Mouse (Mus musculus) c-Kit-positive CD71-negative TER-119-negative erythroid progenitor cells, embryonic 14.5 days (primary cell): ENCODE results near the gene Tnni3.

Experiments
- DNase-seq: peaks from one replicate; pipeline ENCODE4 v3.0.0-alpha.2; 2013; ENCODE audit warnings: low read depth

Tnni3 gene

GRCm38 (mm10) chr7:4521231-4522003 lies 2.6 kb downstream of the Tnni3 start:
- no peak for DNase-seq

GRCm38 (mm10) chr7:4518487-4518886 lies 5.5 kb downstream of the Tnni3 start:
- no peak for DNase-seq

GRCm38 (mm10) chr7:4516332-4517050 lies 7.5 kb downstream of the Tnni3 start, which contains the start of gene Tnnt1:
TSS of gene Tnnt1 (minus strand) at chr7:4516382.
- no peak for DNase-seq

- DNase-seq: no peak
These were observed 8.2 kb downstream of the Tnni3 start for GRCm38 (mm10) chr7:4515853-4516252.

- DNase-seq: no peak
These were observed 10.0 kb downstream of the Tnni3 start for GRCm38 (mm10) chr7:4513829-4514712.

- no peak for DNase-seq
These were observed 10.8 kb downstream of the Tnni3 start for GRCm38 (mm10) chr7:4513236-4513635.

- DNase-seq: no peak
These were observed 12.4 kb downstream of the Tnni3 start for GRCm38 (mm10) chr7:4511489-4512224.

GRCm38 (mm10) chr7:4509863-4510608 lies 14.0 kb downstream of the Tnni3 start:
- no peak for DNase-seq

- no peak for DNase-seq
These were observed 15.3 kb downstream of the Tnni3 start for GRCm38 (mm10) chr7:4508739-4509116.

GRCm38 (mm10) chr7:4508062-4508738 lies 15.8 kb downstream of the Tnni3 start:
- DNase-seq: no peak

- DNase-seq: no peak
These were observed 16.8 kb downstream of the Tnni3 start for GRCm38 (mm10) chr7:4507220-4507619.

- no peak for DNase-seq
These were observed 19.2 kb downstream of the Tnni3 start for GRCm38 (mm10) chr7:4504646-4505435.

GRCm38 (mm10) chr7:4503858-4504257 lies 20.2 kb downstream of the Tnni3 start:
- DNase-seq: no peak

- DNase-seq: no peak
These were observed 20.9 kb downstream of the Tnni3 start for GRCm38 (mm10) chr7:4503100-4503499.

GRCm38 (mm10) chr7:4502421-4503090 lies 21.5 kb downstream of the Tnni3 start:
- no peak for DNase-seq

- peak; percentile 80 for DNase-seq
These were observed 22.3 kb downstream of the Tnni3 start, which contains the start of gene Ppp1r12c for GRCm38 (mm10) chr7:4501558-4502397. TSS of gene Ppp1r12c (minus strand) at chr7:4501680.

- no peak for DNase-seq
These were observed 23.0 kb downstream of the Tnni3 start for GRCm38 (mm10) chr7:4500892-4501471.

- DNase-seq: no peak
These were observed 25.0 kb downstream of the Tnni3 start for GRCm38 (mm10) chr7:4499034-4499433.
